Mouse (Mus musculus) liver, embryonic 16.5 days (tissue): ENCODE measurements around the gene Capzb. TPM values are rescaled to one million over a fixed set of nuclear protein-coding genes. Genes with fewer than 3 reads are reported as not detected.

Source experiments
- ATAC-seq: fragments of 200-750 bp; cut with Nextera tagmentation; 2 replicates; pipeline ENCODE4 v1.8.0; 2017; ENCODE audit warnings: low read depth, mild to moderate bottlenecking, moderate number of reproducible peaks, moderate library complexity
- H3K27ac ChIP-seq: fragments of 300-500 bp; sonication (generic); 2 replicates; pipeline ENCODE4 v1.5.1; 2014; ENCODE audit warnings: mild to moderate bottlenecking, low read length
- H3K27me3 ChIP-seq: fragments of 300-500 bp; sonication (generic); 2 replicates; pipeline ENCODE4 v1.6.1; 2014; ENCODE audit warnings: low read depth, low read length, mixed read lengths; ENCODE audit not compliant: control insufficient read depth, insufficient read depth
- H3K36me3 ChIP-seq: fragments of 300-500 bp; sonication (generic); 2 replicates; pipeline ENCODE4 v1.6.1; 2014; ENCODE audit warnings: mild to moderate bottlenecking; ENCODE audit not compliant: control insufficient read depth, insufficient read depth
- H3K4me1 ChIP-seq: fragments of 300-500 bp; sonication (generic); 2 replicates; pipeline ENCODE4 v1.6.1; 2014; ENCODE audit warnings: low read depth, low read length, mixed read lengths; ENCODE audit not compliant: control insufficient read depth
- H3K4me2 ChIP-seq: fragments of 300-500 bp; sonication (generic); 2 replicates; pipeline ENCODE4 v1.6.1; 2014; ENCODE audit warnings: low read depth, low read length, mixed read lengths
- H3K4me3 ChIP-seq: fragments of 300-500 bp; sonication (generic); 2 replicates; pipeline ENCODE4 v1.5.1; 2014; ENCODE audit warnings: low read depth, mild to moderate bottlenecking, low read length
- H3K9ac ChIP-seq: fragments of 300-500 bp; sonication (generic); 2 replicates; pipeline ENCODE4 v1.6.1; 2014; ENCODE audit warnings: low read depth, low read length
- H3K9me3 ChIP-seq: fragments of 300-500 bp; sonication (generic); replicated peaks from 2 replicates; pipeline ENCODE4 v1.6.1; 2016; ENCODE audit warnings: low read length; ENCODE audit not compliant: control insufficient read depth
- WGBS: fragments of 180-500 bp; shearing (Covaris S2); extraction: QIAGEN DNeasy Blood & Tissue Kit; methylation state at CpG from one replicate; pipeline ENCODE4 v1.1.7; 2014; ENCODE audit not compliant: insufficient replicate concordance; 5-methylcytosine and 5-hydroxymethylcytosine counted together
- polyA plus RNA-seq: library from polyadenylated mRNA; unstranded; fragments of >200 nt; fragmentation: Nextera tagmentation; extraction: Ambion mirVana; gene quantifications from 2 replicates; pipeline ENCODE4 v1.2.1, GENCODE M21; 2015

Gene Capzb
- 135 and 146 TPM in 2 replicates for polyA plus RNA-seq

DNA sequence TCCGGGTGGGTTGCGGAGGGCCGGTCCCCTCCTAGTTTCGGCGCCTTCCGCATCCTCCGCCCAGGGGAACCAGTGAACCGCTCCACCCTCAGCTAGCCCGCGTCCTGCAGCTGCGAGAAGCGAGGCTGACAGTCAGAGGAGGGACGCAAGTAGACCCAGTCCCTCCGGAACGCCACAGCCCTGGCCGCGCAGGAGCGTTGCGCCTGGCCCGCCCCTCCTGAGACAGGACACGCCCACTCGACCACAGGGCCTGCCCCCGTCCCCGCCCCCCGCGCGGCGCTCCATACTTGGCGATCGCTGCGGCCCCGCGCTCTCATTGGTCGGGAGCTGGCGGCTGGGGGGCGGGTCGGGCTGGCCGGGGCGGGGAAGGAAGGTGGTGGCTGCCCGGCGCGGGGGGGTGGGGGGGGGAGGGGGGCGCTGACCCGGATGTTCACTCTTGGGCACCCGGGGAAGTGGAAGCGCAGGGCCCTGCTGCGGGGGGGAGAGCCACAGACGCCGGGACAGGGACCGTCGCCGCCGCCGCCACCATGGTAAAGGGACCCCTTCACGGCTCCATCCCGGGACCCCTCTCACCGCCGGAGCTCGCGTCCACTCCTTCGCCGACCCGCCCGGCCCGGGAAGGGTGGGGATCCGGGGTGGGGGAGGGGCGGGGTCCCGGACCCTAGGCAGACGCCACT, at the start of gene Capzb:
Gene Capzb (plus strand): TSS at position 401 of the 677 bp plus-strand sequence.
- Histone ChIP-seq H3K9me3 (no peaks in the 10 kb centered on the region), H3K4me3 (peak within 1 kb of the TSS; percentile 84), H3K27ac (peak within 1 kb of the TSS; percentile 90), H3K4me2 (peak within 1 kb of the TSS; percentile 84), H3K4me1 (peaks cover 52% of the 10 kb centered on the region), H3K27me3 (no peaks in the 10 kb centered on the region), H3K36me3 (no peaks in the 10 kb centered on the region), H3K9ac (peak within 1 kb of the TSS; percentile 85)
- 0% methylated on average over 40 of the region's 69 CpGs for WGBS
- peak; percentile 94 for ATAC-seq

DNA sequence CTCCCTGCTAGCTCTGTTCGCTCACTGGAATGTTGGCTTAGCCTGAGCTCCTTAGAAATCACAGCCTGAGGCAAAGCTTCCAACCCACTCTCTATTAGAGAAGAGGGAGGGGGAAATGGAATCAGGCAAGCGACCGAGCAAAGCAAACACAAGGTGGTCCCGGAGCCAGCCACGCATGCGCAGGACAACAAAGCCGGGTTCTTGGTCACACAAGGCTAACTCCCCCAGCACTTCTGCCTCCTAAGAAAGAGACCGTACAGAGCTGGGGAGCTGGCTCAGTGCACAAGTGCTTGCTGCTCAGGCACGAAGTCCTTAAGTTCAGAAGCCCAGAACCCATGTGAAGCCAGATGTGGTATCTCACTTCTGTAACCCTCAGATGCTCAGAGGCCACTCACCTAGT, 49.7 kb upstream of the Capzb start:
- no peak overlapping the region for H3K27ac ChIP-seq
- no peak overlapping the region for H3K4me3 ChIP-seq
- WGBS, result 67% methylated on average over 9 of the region's 9 CpGs
- H3K36me3 ChIP-seq, result no peaks in the 10 kb centered on the region
- no peak for ATAC-seq
- H3K27me3 ChIP-seq, result no peaks in the 10 kb centered on the region
- H3K4me1 ChIP-seq, result no peaks in the 10 kb centered on the region
- H3K9me3 ChIP-seq, result no peaks in the 10 kb centered on the region
- no peak overlapping the region for H3K4me2 ChIP-seq
- H3K9ac ChIP-seq, result no peak overlapping the region

DNA sequence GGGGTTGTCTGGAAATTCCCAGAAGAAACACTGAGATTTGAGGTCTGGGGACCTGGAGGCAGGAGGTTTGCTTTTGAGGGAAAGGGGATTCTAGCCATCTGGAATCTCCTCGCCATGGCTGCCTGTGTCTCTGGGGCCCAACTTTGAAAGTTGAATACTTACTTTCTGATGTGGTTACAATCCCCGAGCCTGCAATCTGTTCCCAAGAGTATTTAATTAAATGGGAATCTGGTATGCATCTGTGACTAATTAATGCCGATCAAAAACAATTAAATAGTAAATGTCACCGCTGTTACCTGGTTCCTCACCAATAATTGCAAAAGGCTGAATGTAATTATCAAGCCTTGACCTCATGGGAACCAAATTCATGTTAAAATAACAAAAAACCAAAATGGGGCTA, 48.1 kb upstream of the Capzb start:
- Histone ChIP-seq H3K4me2 (no peak overlapping the region), H3K27me3 (no peaks in the 10 kb centered on the region), H3K4me1 (no peaks in the 10 kb centered on the region), H3K27ac (no peak overlapping the region), H3K9ac (no peak overlapping the region), H3K36me3 (no peaks in the 10 kb centered on the region), H3K4me3 (no peak overlapping the region), H3K9me3 (0 out of 2 replicates have a peak, but pooled peaks cover 4% of the 10 kb centered on the region)
- 72% methylated on average over 4 of the region's 4 CpGs for WGBS
- no peak for ATAC-seq

DNA sequence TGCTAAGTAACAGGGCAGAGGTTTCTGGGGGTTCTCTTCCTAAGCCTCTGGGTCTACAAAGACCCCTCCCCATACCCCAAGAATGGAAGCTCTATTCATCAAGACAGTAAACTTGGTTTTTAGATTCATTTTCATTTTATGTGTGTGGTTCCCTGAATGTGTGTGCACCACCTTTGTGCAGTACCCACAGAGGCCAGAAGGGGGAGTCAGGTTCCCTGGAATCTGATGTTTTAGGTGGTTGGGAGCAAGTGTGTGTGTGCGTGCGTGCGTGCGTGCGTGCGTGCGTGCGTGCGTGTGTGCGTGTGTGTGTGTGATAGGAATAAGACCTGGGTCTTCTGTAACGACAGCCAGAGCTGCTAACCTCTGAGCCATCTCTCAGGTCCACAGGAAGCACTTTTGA, 47.5 kb upstream of the Capzb start:
- no peak overlapping the region for H3K4me2 ChIP-seq
- H3K4me1 ChIP-seq, result no peaks in the 10 kb centered on the region
- H3K4me3 ChIP-seq, result no peak overlapping the region
- H3K36me3 ChIP-seq, result no peaks in the 10 kb centered on the region
- 83% methylated on average over 11 of the region's 11 CpGs for WGBS
- ATAC-seq, result no peak
- no peak overlapping the region for H3K9ac ChIP-seq
- no peaks in the 10 kb centered on the region for H3K27me3 ChIP-seq
- H3K27ac ChIP-seq, result no peak overlapping the region
- 0 out of 2 replicates have a peak, but pooled peaks cover 4% of the 10 kb centered on the region for H3K9me3 ChIP-seq

DNA sequence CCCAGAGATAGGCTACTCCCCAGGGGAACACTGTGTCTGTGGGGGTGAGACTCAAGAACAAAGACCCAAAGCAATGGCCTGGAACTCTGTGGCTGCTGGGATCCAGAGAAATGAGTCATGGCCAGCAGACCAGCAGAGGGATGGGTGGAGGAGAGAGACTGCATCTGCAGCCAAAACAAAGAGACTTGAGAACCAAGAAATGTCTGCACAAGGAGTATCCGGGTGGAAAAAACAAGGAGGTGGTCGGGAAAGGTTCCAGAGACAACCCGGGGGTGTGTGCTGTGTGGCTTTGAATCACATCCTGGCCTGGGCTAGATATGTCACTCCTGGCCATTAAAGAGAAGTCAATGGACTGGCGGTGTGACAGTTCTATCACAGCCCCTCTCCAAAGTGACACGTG, 45.9 kb upstream of the Capzb start:
- no peak for ATAC-seq
- Histone ChIP-seq H3K9me3 (peaks cover 6% of the 10 kb centered on the region), H3K4me3 (no peak overlapping the region), H3K9ac (no peak overlapping the region), H3K4me2 (no peak overlapping the region), H3K36me3 (no peaks in the 10 kb centered on the region), H3K4me1 (no peaks in the 10 kb centered on the region), H3K27ac (no peak overlapping the region), H3K27me3 (no peaks in the 10 kb centered on the region)
- WGBS, result 57% methylated on average over 5 of the region's 5 CpGs

GRCm38 (mm10) chr4:139151370-139151769, 41.3 kb upstream of the Capzb start:
- H3K36me3 ChIP-seq, result no peaks in the 10 kb centered on the region
- no peak overlapping the region for H3K4me3 ChIP-seq
- H3K27me3 ChIP-seq, result no peaks in the 10 kb centered on the region
- no peaks in the 10 kb centered on the region for H3K4me1 ChIP-seq
- no peak for ATAC-seq
- 46% methylated on average over 6 of the region's 6 CpGs for WGBS
- H3K9me3 ChIP-seq, result peaks cover 6% of the 10 kb centered on the region
- H3K27ac ChIP-seq, result no peak overlapping the region
- no peak overlapping the region for H3K9ac ChIP-seq
- H3K4me2 ChIP-seq, result no peak overlapping the region

DNA sequence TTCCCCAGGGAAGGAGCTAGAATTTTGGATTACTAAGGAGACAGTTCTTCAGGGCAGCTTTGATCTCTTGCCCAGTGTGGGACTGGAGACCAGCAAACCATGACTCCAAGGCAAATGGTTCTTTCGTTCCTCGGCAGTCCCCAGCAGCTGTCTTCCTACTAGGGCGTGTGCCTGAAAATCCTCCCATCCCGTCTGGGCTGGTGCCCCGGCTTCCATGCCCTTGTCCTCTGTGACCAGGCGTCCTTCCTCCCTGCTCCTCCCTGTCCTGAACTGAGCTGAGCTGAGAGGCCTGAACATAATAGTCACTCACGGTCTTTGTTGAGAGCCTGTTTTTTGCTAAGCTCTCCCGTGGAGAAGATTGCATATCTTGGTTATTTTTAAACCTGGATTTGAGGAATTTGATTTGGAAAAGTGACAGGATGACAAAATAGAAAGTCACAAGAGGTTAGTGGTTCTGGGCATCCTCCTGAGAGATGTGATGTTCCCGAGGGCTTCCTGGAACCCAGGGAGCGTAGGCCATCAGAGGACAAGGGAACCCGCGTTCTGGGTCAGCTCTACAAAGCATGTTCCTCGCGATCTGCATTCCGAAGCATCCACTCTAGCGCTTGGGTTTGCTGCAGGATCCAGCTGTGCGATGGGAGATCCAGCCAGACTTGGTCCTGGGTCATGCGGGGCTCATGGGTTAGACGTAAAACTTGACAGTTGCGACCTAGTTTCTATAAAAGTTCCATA, 38.0 kb upstream of the Capzb start:
- Histone ChIP-seq H3K36me3 (no peaks in the 10 kb centered on the region), H3K4me2 (no peak overlapping the region), H3K4me3 (no peak overlapping the region), H3K27ac (no peak overlapping the region), H3K4me1 (no peaks in the 10 kb centered on the region), H3K27me3 (no peaks in the 10 kb centered on the region), H3K9ac (no peak overlapping the region), H3K9me3 (peaks cover 2% of the 10 kb centered on the region)
- ATAC-seq, result no peak
- 66% methylated on average over 20 of the region's 20 CpGs for WGBS

DNA sequence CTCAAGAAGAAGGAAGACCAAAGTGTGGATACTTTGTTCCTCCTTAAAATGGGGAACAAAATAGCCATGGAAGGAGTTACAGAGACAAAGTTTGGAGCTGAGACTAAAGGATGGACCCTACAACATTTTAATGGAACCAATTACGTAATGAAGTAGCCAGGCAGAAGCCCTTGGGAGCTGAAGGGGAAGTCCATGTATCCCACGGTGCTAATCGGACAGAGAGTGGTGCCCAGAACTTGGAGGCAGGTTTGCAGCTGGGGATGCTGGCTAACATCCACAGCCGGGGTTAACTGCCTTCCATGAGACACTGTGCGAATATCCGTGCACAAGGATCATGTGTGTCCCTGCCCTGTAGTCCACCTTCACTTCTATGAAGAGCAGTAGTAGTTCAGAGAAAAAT, 36.2 kb upstream of the Capzb start:
- no peak overlapping the region for H3K4me2 ChIP-seq
- ATAC-seq, result no peak
- no peak overlapping the region for H3K9ac ChIP-seq
- no peaks in the 10 kb centered on the region for H3K4me1 ChIP-seq
- no peaks in the 10 kb centered on the region for H3K27me3 ChIP-seq
- no peaks in the 10 kb centered on the region; the same call in 1 of the 2 replicates for H3K9me3 ChIP-seq
- H3K4me3 ChIP-seq, result no peak overlapping the region
- no peaks in the 10 kb centered on the region for H3K36me3 ChIP-seq
- 69% methylated on average over 6 of the region's 6 CpGs for WGBS
- no peak overlapping the region for H3K27ac ChIP-seq

GRCm38 (mm10) chr4:139158350-139158749, 34.3 kb upstream of the Capzb start:
- Histone ChIP-seq H3K9ac (no peak overlapping the region), H3K36me3 (no peaks in the 10 kb centered on the region), H3K4me2 (no peak overlapping the region), H3K27me3 (no peaks in the 10 kb centered on the region), H3K9me3 (no peaks in the 10 kb centered on the region), H3K4me3 (no peak overlapping the region), H3K4me1 (no peaks in the 10 kb centered on the region), H3K27ac (no peak overlapping the region)
- WGBS, result 74% methylated on average over 14 of the region's 14 CpGs
- ATAC-seq, result no peak
